Mouse (Mus musculus) erythroblast, adult 5-6 weeks (primary cell): ENCODE results near the gene Fam78a. TPM values are rescaled to one million over a fixed set of nuclear protein-coding genes. Genes with fewer than 3 reads are reported as not detected.
A peak's percentile ranks its signal among the peaks of the same experiment; 100 is the strongest.

Source experiments
- ATAC-seq: replicated peaks from 2 replicates; pipeline ENCODE4 v1.8.0; 2016; ENCODE audit warnings: moderate number of reproducible peaks, mild to moderate bottlenecking, moderate TSS enrichment, inconsistent platforms; ENCODE audit not compliant: poor library complexity, low FRiP score, severe bottlenecking
- total RNA-seq, 2 experiments: library from RNA; stranded (forward) in 1 of 2; stranded (reverse) in 1 of 2; fragments of 150-400 nt in 1 of 2; fragments of 200-764, 138-1000 nt in 1 of 2; gene quantifications; 2 replicates each; pipeline versions ENCODE4 v1.2.3 to v1.2.4; 2015 to 2017; ENCODE audit warnings: low replicate concordance in 2 of 2

Gene Fam78a
- total RNA-seq, 2 experiments from 2014 or later: 9.6 to 19.7 TPM

DNA sequence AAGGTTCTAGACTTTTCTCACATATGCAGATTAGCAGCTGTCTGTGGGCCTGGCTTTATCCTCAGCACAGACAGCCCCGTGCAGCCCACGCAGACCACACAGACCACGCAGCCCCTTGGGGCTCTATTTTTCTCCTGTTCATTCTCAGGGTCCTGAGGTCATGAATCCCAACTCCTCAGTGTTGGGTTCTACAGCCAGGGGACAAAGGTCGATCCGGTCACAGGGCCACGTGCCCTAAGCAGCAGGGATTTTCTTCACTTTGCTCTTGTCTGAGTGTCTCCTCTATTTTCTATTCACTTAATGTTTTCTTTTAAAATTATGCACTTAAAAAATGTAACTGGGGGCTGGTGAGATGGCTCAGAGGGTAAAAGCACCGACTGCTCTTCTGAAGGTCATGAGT is 9.3 kb downstream of the Fam78a start:
- no peak for ATAC-seq

DNA sequence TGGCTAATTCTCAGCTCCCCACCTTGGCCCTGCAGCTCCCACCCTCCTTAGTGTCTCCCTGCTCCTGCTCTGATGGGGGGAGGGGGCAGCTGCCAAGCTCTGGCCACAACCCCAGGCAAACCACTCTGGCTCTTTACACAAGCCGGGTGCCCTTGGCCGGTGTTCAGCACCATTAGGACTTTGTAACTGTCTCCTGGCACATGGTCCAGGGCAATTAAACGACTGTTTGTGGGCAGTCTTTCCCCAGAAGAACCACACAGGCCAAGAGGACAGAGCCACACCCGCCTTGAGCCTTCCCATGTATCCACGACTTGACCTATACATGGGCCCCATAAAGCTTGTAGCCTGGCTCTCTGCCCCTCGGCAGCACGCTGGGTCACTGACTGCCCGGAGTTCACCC is 10.3 kb downstream of the Fam78a start:
- ATAC-seq: no peak

DNA sequence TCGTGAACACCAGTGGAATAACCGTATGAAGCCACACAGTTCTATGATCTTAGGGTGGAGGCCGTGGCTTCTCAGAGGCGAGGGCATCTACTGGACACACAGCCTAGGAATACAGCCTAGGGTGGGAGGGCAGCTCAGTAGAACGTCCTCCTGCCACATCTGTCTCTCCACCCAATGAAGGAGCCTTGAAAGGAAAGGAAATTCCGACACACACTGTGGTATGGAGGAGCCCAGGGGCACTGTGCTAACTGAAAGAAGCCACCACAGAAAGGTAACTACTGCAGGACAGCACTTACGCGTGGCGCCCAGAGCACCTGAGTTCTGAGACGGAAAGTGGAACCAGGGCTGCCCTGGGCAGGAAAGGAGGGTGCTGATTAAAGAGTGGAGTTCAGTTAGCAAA is 13.9 kb downstream of the Fam78a start:
- no peak for ATAC-seq

DNA sequence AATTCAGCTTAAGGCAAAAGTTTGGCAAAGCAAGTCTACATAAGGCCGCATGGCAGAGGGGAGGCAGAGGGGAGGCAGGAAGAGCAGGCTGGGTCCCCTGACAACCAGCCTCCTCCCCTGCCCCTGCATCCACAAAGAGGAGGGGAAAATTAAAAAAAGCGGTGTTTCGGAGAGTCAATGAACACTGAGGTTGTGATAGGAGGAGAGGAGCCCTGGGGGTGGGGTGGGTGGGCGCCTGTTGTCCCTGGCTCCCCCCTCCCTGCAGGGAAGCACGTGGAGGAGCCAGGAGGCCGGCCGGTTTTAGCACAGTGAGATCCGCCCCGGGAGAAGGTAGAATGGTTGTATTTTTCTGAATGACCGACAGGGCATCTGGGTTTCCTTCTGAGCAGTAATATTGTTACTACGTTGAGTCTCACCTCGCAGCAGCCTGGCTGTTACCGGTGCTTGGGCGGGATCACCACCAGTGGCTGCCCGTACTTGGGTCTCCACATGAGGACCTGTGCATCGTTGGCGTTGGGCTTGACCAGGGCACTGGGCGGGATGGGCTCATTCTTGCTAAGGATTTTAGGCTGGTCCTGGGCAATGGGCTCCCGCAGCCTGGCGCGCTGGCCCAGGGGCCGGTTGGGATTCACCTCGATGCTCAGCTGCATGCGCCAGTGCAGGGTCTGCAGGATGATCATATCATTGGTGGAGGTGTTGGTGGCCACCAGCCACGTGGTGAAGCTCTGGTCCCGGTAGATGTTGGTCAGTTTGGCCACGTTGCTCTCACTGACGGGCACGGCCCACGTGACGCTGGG is 15.6 kb downstream of the Fam78a start:
- ATAC-seq: no peak

DNA sequence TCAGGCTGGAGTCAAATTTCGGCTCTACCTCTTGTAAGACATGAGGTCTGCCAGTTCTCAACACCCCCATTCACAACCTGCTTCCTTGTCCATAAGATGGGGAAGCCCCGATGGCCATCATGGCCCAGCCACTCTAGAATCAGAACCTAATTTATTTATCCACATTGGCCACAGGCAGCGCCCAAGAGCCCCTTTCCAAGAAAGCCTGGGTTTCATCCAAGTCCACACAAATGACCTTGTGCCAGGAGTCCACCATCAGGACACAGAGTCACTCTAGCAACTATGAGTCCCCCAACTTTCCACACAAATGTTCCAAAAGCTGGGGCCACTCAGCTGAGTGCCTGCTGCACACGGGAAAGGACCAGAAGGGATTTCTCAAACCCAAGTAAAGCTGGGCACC is 18.7 kb downstream of the Fam78a start:
- ATAC-seq: no peak

DNA sequence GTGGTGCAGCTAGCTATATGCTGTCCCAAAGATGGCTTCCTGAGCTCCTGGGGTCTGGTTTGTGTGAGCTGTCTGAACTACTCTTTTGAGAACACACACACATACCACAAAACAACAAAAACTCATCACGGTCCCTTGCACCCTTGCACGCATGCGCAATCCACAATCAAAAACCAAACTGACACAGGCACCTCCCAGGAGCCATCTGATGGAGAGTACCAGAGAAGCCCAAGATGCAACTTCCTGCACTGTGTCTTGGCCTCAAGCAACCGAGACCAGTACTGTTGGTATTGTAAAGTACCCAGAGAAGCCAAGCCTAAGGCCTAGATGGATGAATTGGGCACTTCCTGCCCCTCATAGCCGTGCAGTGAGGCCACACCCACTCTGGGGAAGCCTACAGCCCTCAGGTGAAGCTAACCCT is 19.3 kb downstream of the Fam78a start:
- ATAC-seq: no peak

DNA sequence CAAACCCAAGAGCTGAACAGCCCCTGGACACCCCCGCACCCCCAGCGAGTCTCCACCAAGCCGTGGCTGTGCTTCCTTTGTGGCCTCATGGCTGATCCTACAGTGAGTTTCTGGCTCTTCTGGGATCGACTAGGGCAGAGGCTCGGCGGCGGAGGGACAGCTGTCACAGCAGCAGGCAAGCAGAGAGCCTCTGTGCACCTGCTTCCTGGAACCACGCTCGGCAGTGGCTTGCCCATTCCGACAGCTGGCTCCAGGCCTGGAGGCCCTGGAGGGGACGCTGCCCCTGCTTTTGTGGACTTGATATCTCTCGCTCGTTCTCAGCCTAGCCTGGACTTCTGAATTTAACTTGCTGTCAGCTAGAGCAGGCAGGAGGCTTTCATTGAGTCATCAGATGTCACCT is 19.7 kb downstream of the Fam78a start:
- ATAC-seq: no peak

DNA sequence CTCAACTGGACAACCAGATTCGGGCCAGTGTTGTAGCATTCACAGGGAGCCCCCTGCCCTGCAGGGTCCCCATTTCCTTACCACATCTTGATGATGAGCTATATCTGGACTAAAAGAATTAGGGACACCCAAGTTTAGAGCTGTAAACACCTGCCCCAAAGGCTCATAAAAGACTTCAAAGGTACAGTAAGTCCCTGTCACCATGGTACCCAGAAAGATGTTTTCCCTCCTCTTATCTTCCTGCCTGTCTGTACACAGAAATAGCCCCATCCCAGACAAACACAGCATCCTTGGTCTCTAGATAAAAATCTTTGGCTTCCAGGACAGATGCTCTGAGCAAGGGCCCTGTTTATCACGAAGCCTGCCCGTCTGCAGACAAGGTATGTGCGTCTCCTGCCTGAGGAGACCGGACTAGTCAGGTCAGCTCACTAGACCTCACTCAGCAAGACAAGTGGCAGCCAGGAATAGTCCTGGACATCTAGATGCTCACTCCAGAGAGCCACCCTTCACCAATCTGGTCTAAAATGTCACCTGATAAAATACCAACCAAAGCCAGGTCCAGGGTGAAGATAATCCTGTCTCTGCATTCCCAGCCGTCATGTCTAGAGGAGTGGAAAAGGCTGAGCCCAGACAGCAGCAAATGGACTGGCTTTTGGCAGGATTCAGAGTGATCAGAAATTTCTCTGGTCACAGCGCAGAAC is 21.1 kb downstream of the Fam78a start:
- ATAC-seq: no peak

DNA sequence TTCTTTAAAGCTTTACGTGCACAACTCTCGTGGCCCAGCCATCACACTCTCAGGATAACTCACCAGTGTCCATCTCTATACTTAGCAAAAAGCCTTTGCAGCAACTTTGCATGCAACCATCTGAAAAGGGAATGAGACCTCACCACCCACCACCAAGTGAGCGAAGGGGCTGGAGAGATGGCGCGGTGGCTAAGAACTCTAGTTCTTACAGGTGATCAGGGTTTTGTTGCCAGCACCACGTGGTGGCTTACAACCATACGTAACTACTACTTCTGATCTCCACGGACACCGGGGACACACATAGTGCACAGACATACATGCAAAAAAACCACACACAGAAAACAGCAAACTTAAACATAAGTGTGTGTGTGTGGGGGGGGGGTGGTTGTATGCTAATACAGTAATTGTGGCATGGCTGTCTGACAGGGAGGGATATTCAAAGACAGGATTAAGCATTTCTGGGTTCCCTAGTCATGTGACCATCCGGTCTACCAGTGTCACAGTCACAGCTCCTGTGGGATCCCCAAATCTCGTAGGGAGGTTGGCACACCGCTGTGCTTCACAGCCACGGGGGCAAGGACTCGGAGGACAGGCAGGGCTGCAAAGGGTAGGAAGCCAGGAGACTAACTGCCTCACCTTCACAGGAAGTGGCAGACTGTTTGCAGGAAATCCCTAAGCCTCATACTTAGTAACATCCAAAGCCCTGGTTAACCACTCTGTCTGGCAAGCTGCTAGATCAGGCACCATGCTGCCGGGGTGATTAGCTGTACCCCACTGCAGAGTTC is 21.8 kb downstream of the Fam78a start:
- ATAC-seq: no peak

DNA sequence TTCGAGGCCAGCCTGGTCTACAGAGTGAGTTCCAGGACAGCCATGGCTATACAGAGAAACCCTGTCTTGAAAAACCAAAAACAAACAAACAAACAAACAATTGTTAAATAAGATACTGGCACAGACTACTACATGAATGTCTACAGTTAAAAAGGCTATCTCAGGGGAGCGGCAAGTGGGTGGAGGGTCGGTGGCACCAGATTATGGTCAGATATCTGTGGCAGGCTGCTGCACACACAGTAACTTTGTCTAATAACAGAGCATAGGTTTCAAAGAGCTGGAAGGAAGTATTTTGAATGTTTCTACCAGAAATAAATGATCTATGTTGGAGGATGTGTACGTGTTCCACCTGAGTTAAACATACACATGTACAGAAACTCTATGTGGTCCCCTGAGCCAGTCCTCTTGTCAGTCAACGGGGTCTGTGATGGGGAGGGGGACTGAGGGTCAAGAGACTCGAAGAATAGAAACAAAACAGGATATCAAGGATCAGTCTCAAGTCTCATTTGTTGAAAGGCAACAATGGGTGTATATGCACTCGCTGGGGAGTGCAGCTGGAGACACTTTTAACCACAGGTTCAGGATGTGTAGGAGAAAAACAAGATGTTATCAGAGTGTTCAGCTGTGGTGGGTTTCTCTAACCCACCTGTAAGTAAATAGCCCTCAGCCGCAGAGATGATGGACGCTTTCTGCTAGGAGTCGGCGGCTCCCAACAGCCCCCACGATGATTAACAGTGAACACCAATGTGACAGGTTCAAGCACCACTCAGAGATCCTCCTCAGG is 22.7 kb downstream of the Fam78a start:
- ATAC-seq: peak; percentile 49

DNA sequence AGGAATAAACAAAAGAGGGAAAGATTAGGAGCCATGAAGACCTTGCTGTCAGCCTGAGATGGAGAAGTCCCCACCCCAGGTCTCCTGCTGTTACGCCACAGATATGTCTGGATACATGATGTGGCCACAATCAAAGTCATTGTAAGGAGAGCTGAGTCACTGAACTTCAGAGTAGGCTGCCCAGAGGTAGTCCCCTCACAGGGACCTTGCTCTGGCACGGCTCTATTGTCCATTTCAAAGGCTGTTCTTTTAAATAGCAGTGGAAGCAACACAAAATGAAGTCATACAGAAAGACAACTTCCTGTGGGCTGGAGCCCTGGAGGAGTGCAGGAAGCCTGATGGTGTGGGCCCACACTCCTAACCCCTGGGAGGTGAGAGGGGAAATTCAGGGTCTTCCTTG is 23.5 kb downstream of the Fam78a start:
- ATAC-seq: peak; percentile 42; the same call in 1 of the 2 replicates

DNA sequence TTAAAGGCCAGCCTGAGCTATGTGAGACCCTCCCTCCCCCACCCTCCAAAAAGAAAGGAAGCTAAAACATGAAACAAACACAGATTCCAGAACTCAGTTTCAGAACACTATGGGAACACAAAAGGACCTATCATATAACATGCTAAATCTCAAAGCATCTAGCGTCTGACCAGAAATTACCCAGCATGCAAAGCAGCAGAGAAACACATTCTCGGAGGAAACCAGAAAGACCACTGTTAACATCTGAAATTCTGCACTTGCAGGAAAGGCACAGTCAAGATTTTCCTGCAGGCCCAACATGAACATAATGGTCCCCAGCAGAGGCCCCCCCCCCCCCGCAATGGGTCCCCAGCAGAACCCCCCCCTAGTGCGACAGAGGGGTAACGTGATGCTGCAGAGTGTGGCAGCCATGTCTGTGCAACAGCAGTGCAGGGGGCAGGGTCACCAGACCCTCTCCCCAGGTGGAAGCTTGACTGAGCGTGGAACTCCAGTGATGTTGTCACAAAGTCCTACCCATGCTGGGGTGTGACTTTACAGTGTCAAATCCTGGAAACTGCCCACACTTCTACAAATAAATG is 24.3 kb downstream of the Fam78a start:
- no peak for ATAC-seq

DNA sequence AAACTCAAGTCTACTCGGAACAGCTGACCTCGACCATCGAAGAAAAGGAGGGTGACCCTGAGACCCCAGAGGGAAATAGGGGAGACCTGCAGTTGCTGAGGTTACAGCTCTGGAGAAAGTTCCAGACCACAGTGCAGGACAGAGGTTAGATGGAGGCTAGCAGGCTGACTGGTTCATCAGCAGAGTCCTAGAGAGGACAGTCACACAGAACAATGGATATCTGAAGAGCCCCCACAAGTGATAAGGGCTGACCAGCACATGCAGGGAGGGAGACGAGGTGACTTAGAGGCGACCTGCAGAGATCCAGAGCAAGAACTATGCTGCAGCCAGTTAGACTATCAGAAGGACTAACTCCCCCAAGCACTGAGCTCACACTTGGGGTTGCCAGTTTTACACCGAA is 25.0 kb downstream of the Fam78a start:
- no peak for ATAC-seq

DNA sequence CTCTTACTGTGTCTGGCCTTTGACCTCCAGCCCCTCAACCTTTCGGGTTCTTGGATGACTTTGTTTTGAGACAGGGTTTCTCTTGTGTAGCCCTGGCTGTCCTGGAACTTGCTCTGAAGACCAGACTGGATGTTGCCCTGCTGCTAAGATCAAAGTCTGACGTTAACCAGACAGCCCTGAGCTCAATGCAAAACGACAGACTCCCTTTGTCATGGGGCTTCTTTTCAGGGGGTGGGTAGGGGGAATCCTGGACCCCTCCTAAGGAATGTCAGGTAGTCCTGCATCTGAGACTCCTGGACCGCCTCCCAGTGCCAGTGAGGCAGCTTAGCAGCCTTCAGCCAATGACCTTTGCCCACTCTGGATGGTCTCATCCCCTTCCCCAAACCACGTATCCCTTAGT is 25.9 kb downstream of the Fam78a start:
- ATAC-seq: no peak

DNA sequence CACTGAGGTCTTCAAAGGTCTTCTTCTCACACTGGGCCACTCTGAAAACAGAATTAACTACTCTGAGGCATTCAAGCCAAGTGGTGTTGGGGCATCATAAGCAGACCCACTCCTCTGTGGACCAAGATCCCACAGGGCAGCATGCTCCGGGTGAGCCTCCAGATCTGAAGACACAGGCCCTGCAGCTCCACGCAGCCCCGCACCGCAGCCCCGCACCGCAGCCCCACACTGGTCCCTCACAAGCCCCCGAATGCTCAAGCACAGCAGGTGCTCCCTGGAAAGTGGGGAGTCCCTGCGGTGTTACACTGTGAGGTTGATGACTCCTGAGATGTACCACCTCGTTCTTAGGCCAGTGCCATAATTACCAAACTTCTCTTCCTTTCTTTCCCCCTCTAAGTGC is 26.4 kb downstream of the Fam78a start:
- no peak for ATAC-seq

DNA sequence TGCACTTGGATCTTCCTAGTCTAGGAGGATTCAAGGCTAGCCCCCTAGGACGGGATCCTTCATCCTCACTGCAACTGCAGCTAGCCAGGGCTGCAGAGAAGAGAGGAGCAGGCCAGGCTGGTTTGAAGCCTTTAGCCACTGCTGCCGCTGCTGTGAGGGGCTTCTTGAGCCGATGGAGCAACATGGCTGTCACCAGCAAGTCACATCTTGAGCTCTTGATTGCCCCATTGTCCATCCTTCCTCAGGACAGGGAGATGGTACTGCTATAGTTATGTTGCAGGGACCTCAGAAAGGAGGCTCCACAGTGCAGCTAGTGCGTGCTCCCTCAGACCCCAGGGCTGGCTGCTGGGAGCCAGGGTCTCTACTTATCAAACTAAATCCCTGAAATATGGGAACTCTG is 26.9 kb downstream of the Fam78a start:
- ATAC-seq: no peak

DNA sequence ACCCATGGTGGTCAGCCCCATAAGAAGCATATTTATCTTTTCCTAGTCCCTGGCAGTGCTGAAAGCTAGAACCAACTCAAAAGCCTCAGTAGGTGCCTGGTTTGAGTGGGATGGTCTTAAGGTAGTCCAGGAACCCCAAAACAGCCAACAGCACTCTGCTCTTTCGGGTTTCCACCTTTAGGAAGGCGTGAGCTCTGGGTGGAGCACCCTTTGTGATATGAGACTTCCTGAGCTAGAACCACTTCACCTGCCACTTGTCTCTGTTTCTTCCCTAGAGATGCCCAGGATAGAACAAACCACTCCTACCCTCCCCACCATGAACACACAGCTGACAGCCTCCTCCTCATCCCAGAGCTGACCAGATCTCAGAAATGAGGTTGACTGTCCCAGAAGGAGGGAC is 27.3 kb downstream of the Fam78a start:
- ATAC-seq: no peak

DNA sequence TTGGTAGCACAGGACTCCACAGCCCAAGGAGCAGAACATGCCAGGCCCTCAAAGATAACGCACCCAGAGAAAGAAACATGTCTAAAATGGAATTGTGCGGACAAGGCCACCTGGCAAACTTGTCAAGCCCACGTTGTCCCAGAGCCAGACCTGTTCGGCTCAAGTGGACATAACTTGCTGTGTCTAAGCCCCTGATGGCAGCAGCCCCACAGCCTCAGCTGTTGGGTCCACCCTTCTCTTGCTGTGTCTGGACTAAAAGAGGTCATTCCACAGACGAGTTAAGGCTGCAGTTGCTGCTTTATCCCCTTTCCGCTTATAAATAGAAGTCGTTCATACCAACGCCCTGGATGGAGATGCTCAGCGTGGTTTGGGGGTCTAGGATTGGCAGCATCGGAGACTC is 28.1 kb downstream of the Fam78a start:
- ATAC-seq: no peak

DNA sequence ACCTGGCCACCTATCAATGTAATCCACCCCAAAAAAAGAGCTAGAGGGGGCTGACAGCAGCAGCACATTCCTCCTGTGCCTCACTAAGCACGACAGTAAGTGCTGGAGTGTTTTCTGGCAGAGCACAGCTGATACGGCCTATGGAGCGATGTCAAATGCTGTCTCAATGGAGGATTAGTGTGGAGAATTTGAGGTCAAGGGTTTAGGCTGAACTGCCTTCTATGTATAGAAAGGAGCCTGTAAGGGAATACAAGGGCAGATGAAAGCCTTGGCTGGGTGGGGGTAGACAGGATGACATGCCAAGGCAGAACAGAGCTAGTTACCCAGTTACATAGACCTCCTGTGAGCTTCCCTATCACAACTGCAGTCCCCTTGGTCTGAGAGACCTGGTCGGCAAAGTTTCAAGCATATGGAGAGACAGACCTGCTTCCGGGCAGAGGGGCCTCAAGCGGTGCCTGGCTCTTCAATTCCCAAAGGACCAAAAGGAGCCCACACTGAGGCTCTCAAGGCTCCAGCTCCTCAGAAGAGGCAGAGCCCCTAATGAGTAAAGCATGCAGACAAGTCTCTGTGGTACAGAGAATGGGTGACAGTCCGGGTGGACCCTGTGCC is 29.2 kb downstream of the Fam78a start:
- 0 out of 2 replicates have a peak, but pooled peaks have one; percentile 10 for ATAC-seq
